Mouse (Mus musculus) liver, adult 2 months (tissue): ENCODE measurements at regions not wholly inside any gene's neighbourhood (a gene's known extent, or its start where the extent isn't known, plus 50 kb on each side); places are given as distances from the start of the nearest gene placed in this dataset.

ENCODE experiments used
- CTCF ChIP-seq: fragments of 200-500 bp; IDR thresholded peaks from 2 replicates; pipeline ENCODE4 v1.5.1; 2011; ENCODE audit warnings: low read depth, low read length, control low read depth
- POLR2A ChIP-seq: fragments of 200-500 bp; IDR thresholded peaks from 2 replicates; pipeline ENCODE4 v1.6.1; 2011; ENCODE audit warnings: low read length, control low read depth; ENCODE audit not compliant: insufficient read depth; ENCODE audit errors: extremely low read depth

GRCm38 (mm10) chr3:51121703-51122540 lies 102.3 kb upstream of the Noct start:
- TF ChIP-seq POLR2A (no peak), CTCF (peak; percentile 25; the same call in 1 of the 2 replicates)
